Mouse (Mus musculus): Measurements from ENCODE around the gene Lgalsl. TPM values are rescaled to one million over a fixed set of nuclear protein-coding genes. Genes with fewer than 3 reads are reported as not detected.

Lgalsl gene
- polyA plus RNA-seq, 1 experiment: not detected

DNA sequence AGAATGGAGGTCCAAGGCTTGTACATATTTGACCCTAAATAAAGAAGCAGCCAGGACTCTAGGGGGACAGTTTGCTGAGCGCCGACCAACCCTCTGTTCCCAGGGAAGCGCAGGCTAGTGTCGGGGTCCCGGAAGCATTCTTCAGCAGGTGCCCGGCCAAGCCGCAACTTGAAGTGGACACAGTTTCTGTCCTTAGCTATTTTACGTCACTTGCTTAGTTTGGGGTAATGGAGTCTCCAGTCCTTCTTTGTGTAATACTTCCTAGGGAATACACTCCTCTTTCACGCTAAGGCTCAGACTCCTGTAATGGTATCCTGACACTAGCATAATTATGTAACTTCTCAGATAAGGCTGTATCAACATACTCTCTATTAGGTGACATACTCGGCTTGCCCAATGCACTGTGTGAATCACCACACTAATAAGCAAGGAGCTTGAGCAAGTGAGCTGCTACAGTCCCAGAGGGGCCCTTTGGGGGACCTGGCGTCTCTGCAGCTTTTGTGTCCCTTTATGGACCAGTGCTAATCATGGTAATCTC, 813 bp upstream of the Lgalsl start:
- WGBS: 5% methylated on average over 11 of the region's 11 CpGs
- Histone ChIP-seq H3K4me3 (ENCODE audit: insufficient read depth, low read depth, low read length) (peak overlapping the region; percentile 77), H3K4me1 (ENCODE audit: control insufficient read depth, insufficient read depth, low read length) (peaks cover 13% of the 10 kb centered on the region), H3K27ac (ENCODE audit: insufficient read depth, low read depth, low read length) (peak overlapping the region; percentile 68; the same call in 1 of the 2 replicates)
- TF ChIP-seq POLR2A (IDR thresholded peaks at IDR 0.05; ENCODE audit: insufficient read depth, low read depth, low read length): no peak
- no peak for TF ChIP-seq CTCF (IDR thresholded peaks at IDR 0.05; ENCODE audit: insufficient read depth, low read depth, low read length)

- Histone ChIP-seq H3K4me1 (ENCODE audit: control insufficient read depth, insufficient read depth, low read length) (peaks cover 13% of the 10 kb centered on the region), H3K27ac (ENCODE audit: insufficient read depth, low read depth, low read length) (peak overlapping the region; percentile 68), H3K4me3 (ENCODE audit: insufficient read depth, low read depth, low read length) (peak overlapping the region; percentile 77)
- WGBS: 10% methylated on average over 23 of the region's 23 CpGs
- no peak for TF ChIP-seq CTCF (IDR thresholded peaks at IDR 0.05; ENCODE audit: insufficient read depth, low read depth, low read length)
- TF ChIP-seq POLR2A (IDR thresholded peaks at IDR 0.05; ENCODE audit: insufficient read depth, low read depth, low read length): no peak
These were observed 717 bp downstream of the Lgalsl start for GRCm38 (mm10) chr11:20829993-20830685.

DNA sequence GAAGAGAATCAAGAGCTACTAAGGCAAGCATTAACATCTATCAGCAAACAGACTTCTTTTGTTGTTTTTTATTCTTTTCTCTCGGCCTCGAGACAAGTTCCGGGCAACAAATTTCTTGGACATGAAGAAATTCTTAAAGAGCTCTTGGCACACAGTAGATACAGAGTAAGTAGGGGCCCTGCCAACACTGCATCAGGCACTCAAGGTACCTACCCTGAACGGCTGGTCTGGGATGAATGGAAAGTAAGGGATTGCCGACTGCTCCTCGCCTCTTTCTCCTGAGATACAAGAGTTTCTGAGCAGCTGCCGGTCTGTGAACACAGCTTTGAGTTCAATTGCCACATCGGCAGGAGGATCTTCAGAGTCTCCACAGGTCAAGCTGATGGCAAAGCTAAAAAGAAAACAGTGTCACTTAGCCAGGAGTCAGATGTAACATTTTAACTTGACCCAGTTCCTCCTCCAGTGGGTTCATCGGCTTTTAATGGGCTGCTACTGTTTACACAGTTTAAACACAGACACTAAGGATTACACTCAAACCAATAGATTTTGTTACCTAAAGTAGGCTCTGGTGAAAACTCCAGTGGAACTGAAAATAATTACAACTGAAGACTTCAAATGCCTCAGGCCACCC, 1.7 kb downstream of the Lgalsl start:
- Histone ChIP-seq H3K4me1 (ENCODE audit: control insufficient read depth, insufficient read depth, low read length) (peaks cover 13% of the 10 kb centered on the region), H3K4me3 (ENCODE audit: insufficient read depth, low read depth, low read length) (no peak overlapping the region), H3K27ac (ENCODE audit: insufficient read depth, low read depth, low read length) (no peak overlapping the region)
- WGBS: 32% methylated on average over 9 of the region's 9 CpGs
- TF ChIP-seq POLR2A (IDR thresholded peaks at IDR 0.05; ENCODE audit: insufficient read depth, low read depth, low read length): no peak
- TF ChIP-seq CTCF (IDR thresholded peaks at IDR 0.05; ENCODE audit: insufficient read depth, low read depth, low read length): no peak

DNA sequence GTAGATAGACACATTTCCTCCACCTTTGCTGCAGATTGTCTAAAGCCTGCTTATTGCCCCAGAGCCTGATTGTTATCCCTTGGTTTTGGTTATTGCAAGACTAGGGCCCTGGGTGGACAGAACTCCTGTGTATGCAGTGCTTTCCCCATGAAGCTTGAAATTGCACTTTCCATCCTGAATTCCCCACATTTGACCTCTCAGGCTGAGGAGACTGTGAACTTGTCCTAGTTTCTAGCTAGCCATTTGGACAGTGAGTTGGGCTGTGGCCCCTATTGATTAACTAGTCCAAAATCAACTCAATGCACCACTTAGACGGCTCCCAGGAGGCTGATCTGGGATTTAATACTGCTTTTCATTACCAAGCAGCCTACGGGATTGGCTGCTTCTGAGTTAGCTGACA, 6.9 kb downstream of the Lgalsl start:
- Histone ChIP-seq H3K27ac (ENCODE audit: insufficient read depth, low read depth, low read length) (no peak overlapping the region), H3K4me1 (ENCODE audit: control insufficient read depth, insufficient read depth, low read length) (no peaks in the 10 kb centered on the region), H3K4me3 (ENCODE audit: insufficient read depth, low read depth, low read length) (no peak overlapping the region)
- 78% methylated on average over 2 of the region's 2 CpGs for WGBS
- no peak for TF ChIP-seq CTCF (IDR thresholded peaks at IDR 0.05; ENCODE audit: insufficient read depth, low read depth, low read length)
- no peak for TF ChIP-seq POLR2A (IDR thresholded peaks at IDR 0.05; ENCODE audit: insufficient read depth, low read depth, low read length)

- H3K4me3 ChIP-seq (ENCODE audit: insufficient read depth, low read depth, low read length): no peak overlapping the region
- WGBS: 89% methylated on average over 2 of the region's 2 CpGs
- H3K4me1 ChIP-seq (ENCODE audit: control insufficient read depth, insufficient read depth, low read length): no peaks in the 10 kb centered on the region
- H3K27ac ChIP-seq (ENCODE audit: insufficient read depth, low read depth, low read length): no peak overlapping the region
- TF ChIP-seq POLR2A (IDR thresholded peaks at IDR 0.05; ENCODE audit: insufficient read depth, low read depth, low read length): no peak
- TF ChIP-seq CTCF (IDR thresholded peaks at IDR 0.05; ENCODE audit: insufficient read depth, low read depth, low read length): no peak
These were observed 7.6 kb downstream of the Lgalsl start for GRCm38 (mm10) chr11:20823301-20823700.

GRCm38 (mm10) chr11:20821351-20821750, 9.5 kb downstream of the Lgalsl start:
- Histone ChIP-seq H3K4me3 (ENCODE audit: insufficient read depth, low read depth, low read length) (no peak overlapping the region), H3K4me1 (ENCODE audit: control insufficient read depth, insufficient read depth, low read length) (no peaks in the 10 kb centered on the region), H3K27ac (ENCODE audit: insufficient read depth, low read depth, low read length) (no peak overlapping the region)
- WGBS: 89% methylated on average over 7 of the region's 7 CpGs
- TF ChIP-seq POLR2A (IDR thresholded peaks at IDR 0.05; ENCODE audit: insufficient read depth, low read depth, low read length) (no peak), CTCF (IDR thresholded peaks at IDR 0.05; ENCODE audit: insufficient read depth, low read depth, low read length) (no peak)

DNA sequence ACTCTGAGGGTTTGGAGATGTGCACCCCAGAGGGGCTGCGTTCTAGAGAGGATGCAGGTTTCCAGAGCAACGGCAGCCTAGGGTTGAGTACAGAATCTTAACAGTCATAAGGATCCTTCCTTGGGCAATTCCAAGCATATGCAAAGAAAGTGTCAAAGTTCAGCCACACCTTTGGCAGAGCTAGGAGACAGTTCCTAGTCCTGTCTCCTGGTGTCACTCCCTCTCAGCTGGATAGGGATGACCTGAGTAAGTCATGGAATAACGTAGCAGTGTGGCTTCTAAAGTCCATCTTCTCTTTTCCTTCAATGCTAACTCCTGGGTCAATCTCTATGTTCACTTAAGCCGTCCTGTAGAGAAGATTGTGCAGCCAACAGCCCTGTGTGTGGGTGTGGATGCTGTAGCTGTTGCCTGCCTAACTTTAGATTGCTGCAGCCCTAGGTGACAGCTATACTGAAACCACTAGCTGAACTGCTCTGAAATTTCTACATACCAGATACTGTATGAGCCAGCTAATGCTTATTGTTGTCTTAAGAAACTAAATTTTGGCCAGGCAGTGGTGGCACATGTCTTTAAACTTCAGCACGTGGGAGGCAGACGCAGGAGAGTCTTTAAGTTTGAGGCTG, 16.8 kb downstream of the Lgalsl start:
- WGBS: 88% methylated on average over 6 of the region's 6 CpGs
- no peak for TF ChIP-seq POLR2A (IDR thresholded peaks at IDR 0.05; ENCODE audit: insufficient read depth, low read depth, low read length)
- TF ChIP-seq CTCF (IDR thresholded peaks at IDR 0.05; ENCODE audit: insufficient read depth, low read depth, low read length): no peak
- Histone ChIP-seq H3K4me1 (ENCODE audit: control insufficient read depth, insufficient read depth, low read length) (no peaks in the 10 kb centered on the region), H3K27ac (ENCODE audit: insufficient read depth, low read depth, low read length) (no peak overlapping the region), H3K4me3 (ENCODE audit: insufficient read depth, low read depth, low read length) (no peak overlapping the region)

DNA sequence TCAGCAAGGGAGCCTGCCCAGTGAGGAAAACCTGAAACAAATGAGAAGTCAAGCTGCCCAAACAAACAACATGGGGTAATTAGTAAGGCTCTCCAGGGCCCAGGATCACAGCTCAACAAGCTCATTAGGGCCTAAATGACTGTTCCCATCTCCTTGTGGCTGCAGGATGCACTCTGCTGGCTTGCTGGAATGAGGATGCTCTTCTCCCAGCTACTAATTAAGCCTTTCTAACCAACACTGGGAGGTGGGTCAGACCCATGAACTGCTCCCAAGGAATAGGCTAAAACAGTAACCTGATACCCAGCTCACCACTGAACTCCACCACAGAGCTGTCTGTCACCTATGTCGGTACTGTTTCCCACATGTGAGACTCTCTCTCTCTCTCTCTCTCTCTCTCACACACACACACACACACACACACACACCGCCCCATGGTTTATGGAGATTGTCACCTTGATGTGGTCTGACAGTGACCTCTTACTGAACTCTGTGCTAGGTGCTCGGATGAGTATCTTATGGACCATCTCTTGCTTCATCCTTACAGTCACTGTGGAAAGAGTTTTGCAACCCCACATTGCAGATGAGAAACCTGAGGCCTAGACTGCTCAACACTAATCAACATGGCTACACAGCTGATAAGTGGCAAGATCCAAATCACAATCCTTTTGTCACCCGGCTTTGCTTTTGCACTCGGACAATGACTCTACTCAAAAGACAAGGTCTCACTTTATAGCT, 18.5 kb downstream of the Lgalsl start:
- WGBS: 91% methylated on average over 5 of the region's 5 CpGs
- TF ChIP-seq CTCF (IDR thresholded peaks at IDR 0.05; ENCODE audit: insufficient read depth, low read depth, low read length) (no peak), POLR2A (IDR thresholded peaks at IDR 0.05; ENCODE audit: insufficient read depth, low read depth, low read length) (no peak)
- no peak overlapping the region for H3K27ac ChIP-seq (ENCODE audit: insufficient read depth, low read depth, low read length)
- H3K4me3 ChIP-seq (ENCODE audit: insufficient read depth, low read depth, low read length): no peak overlapping the region
- H3K4me1 ChIP-seq (ENCODE audit: control insufficient read depth, insufficient read depth, low read length): no peaks in the 10 kb centered on the region
